Mouse (Mus musculus): Measurements from ENCODE around the gene Myo1f.

DNA sequence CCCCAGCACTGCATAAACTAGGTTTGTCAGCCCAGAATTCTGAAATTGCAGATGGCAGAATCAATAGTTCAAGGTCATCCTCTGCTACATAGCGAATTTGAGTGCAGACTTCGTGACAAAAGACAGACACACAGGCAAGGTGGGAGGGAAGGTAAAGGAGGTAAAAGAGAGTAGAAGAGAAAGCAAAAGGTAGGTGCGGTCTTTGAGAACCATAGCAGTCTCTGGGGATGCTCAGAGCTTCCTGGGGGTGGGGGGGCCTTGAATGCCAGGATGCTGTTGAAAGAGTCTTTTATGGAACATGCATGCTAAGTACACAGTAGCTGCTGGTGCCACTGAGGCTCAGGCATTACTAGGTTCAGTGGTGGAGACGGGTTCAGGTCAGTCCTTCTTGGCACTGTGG is 2.4 kb downstream of the Myo1f start:
- TF ChIP-seq POLR2A (IDR thresholded peaks at IDR 0.05; ENCODE audit: low read depth, low read length), result no peak
- TF ChIP-seq CTCF (conservative IDR thresholded peaks at IDR 0.05; ENCODE audit: insufficient read depth, insufficient read length, low read depth, low read length), result no peak

All from kidney, adult 2 months (tissue).